Mouse (Mus musculus): ENCODE results near the gene Lrrn1.

Gene Lrrn1

GRCm38 (mm10) chr6:107577309-107577708 lies 47.7 kb downstream of the Lrrn1 start:
- no peak for DNase-seq (ENCODE audit: low read depth in 2 of 2, low spot score in 2 of 2)

- no peak for DNase-seq (ENCODE audit: low read depth in 2 of 2, low spot score in 2 of 2)
These were observed 54.3 kb downstream of the Lrrn1 start for GRCm38 (mm10) chr6:107583759-107584383.

- no peak for DNase-seq (ENCODE audit: low read depth in 2 of 2, low spot score in 2 of 2)
These were observed 75.6 kb downstream of the Lrrn1 start for GRCm38 (mm10) chr6:107605151-107605550.

GRCm38 (mm10) chr6:107614288-107614687 lies 84.7 kb downstream of the Lrrn1 start:
- DNase-seq (ENCODE audit: low read depth in 2 of 2, low spot score in 2 of 2): no peak
